Mouse (Mus musculus): ENCODE data around the gene Setd1a. TPM values are rescaled to one million over a fixed set of nuclear protein-coding genes. Genes with fewer than 3 reads are reported as not detected.
"Not testable (repeated sequence)": the region's sequence is repeated elsewhere in the genome, so short reads cannot be mapped to it uniquely, and the experiment has no call there.

Setd1a gene
- polyA plus RNA-seq, 1 experiment from 2014 or later: 19.8 TPM

DNA sequence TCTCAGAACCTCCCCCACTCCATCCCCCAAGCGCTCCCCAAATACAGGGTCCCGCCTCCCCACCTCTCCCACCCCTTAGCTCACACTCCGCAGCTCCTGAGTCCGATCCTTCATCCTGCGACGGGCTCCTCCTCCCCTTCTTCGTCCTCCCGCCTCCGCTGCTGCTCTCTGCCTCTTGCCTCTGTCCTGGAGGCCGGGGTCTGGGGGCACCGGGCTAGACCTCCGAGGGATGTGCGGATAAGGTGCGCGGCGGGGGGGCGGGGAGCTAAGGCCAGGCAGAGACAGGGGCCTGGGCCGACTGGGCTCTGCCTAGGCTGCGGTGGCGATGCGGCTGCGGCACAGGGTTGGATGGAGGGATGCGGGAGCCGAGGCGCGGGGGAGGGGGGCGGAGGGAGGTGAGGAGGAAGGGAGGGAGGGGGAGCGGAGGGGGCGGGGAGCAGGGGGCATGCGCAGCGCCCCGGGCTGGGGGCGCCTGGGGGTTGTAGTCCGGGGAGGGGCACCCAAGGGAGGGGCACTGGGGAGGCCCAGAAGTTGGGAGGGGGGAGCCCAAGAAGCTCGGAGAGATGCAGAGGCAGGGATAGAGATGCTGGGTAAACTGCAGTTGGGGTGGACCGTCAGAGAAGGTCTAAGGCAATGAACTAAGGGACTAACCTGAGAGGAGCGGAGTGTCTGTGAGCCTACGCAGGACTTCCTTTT lies 47.9 kb downstream of the Setd1a start, which contains the start of the genes Stx4a and Stx1b:
Gene Stx4a (plus strand): TSS at position 119 of the 696 bp plus-strand sequence.
Gene Stx1b (minus strand): TSS at position 374 of the 696 bp plus-strand sequence.
- Histone ChIP-seq H3K4me2 (replicated peaks) (peak within 1 kb of the TSS; percentile 54), H3K36me3 (no peaks in the 10 kb centered on the region), H3K4me1 (peaks cover 27% of the 10 kb centered on the region), H3K9ac (peak within 1 kb of the TSS; percentile 83), H3K27me3 (no peaks in the 10 kb centered on the region), H3K9me3 (replicated peaks) (no peaks in the 10 kb centered on the region), H3K27ac (peak within 1 kb of the TSS; percentile 85), H3K4me3 (peak within 1 kb of the TSS; percentile 64)
- 4% methylated on average over 32 of the region's 38 CpGs for WGBS
- ATAC-seq (ENCODE audit: low FRiP score): peak; percentile 91

DNA sequence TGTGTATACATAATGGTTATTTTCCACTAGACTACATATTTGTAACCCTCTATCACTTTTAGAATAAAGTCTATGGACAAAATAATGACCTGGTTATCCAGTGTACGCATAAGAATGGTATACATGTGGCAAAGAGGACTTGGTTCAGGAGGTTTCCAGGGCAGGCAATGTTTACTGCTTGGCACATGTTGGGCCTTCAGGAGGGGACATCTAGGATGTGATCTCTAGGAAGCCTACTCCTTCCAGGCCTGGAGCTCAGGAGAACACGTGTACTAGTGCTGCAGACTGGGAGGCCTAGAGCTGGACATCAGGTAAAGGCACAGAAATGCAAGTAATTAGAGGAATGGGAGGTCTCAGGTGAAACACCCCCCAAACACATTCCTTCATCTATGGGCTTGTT lies 59.1 kb downstream of the Setd1a start:
- ATAC-seq (ENCODE audit: low FRiP score): no peak
- no peak overlapping the region for H3K4me3 ChIP-seq
- WGBS: 83% methylated on average over 2 of the region's 2 CpGs

DNA sequence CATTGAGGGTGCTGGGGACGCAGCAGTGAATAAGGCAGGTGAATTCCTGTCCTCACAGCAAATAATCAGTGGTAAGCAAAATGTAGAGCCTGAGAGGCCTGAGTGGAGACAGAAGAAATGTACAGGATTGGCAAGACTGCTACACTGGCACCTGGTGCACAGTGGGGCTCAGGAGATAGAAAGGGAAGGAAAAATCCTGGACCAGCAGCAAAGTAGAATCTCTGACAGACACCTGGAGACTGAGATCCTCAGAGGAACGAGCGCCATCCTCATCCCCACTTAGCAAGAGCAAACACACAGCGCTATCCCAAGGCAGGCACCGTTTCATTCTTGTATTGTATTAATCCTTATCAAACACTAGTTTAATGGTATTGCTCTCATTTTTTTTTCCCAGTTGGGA lies 61.0 kb downstream of the Setd1a start:
- Histone ChIP-seq H3K4me3 (no peak overlapping the region), H3K4me1 (peaks cover 5% of the 10 kb centered on the region), H3K36me3 (no peaks in the 10 kb centered on the region), H3K27me3 (no peaks in the 10 kb centered on the region; the same call in 1 of the 2 replicates), H3K9ac (no peak overlapping the region), H3K4me2 (replicated peaks) (no peak overlapping the region), H3K27ac (no peak overlapping the region), H3K9me3 (replicated peaks) (no peaks in the 10 kb centered on the region)
- WGBS: 90% methylated on average over 5 of the region's 5 CpGs
- ATAC-seq (ENCODE audit: low FRiP score): no peak

More for the DNA sequence above, 59.1 kb downstream of the Setd1a start:
- H3K36me3 ChIP-seq: no peaks in the 10 kb centered on the region
- H3K4me2 ChIP-seq (replicated peaks): no peak overlapping the region
- no peak overlapping the region for H3K9ac ChIP-seq
- no peaks in the 10 kb centered on the region; the same call in 1 of the 2 replicates for H3K27me3 ChIP-seq
- no peaks in the 10 kb centered on the region for H3K4me1 ChIP-seq
- H3K27ac ChIP-seq: no peak overlapping the region
- no peaks in the 10 kb centered on the region for H3K9me3 ChIP-seq (replicated peaks)

DNA sequence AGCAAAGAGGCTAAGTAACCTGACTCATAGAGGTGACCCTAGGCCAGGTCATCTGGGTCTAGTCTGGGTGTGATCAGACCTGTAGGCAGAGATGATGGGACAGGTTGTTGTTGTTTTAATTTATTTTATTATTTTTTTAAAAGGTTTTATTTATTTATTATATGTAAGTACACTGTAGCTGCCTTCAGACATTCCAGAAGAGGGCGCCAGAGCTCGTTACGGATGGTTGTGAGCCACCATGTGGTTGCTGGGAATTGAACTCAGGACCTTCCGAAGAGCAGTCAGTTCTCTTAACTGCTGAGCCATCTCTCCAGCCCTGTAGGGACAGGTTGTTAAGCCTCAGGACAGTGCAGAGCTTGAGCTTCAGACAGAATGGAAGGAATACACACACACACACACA lies 61.4 kb downstream of the Setd1a start:
- not testable (repeated sequence) for H3K4me1 ChIP-seq; H3K27me3 ChIP-seq; H3K36me3 ChIP-seq; ATAC-seq (ENCODE audit: low FRiP score); H3K4me2 ChIP-seq (replicated peaks); H3K9me3 ChIP-seq (replicated peaks); H3K27ac ChIP-seq; H3K9ac ChIP-seq; H3K4me3 ChIP-seq
- WGBS: 69% methylated on average over 4 of the region's 4 CpGs

DNA sequence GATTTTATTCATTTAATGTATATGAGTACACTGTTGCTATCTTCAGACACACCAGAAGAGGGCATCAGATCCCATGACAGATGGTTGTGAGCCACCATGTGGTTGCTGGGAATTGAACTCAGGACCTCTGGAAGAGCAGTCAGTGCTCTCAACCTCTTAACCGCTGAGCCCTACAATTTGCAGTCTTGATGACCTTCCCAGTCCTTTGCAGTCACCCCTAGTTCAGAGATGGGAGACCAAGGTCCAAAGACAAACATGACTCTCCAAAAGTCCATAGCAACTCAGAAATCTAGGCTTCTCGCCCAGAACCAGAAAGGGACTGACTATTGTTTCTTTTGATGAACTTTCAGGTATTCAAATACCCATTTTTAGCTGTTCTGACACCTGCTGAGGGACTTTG lies 63.6 kb downstream of the Setd1a start:
- H3K27me3 ChIP-seq; H3K4me1 ChIP-seq; H3K9me3 ChIP-seq (replicated peaks); H3K36me3 ChIP-seq; ATAC-seq (ENCODE audit: low FRiP score); H3K4me2 ChIP-seq (replicated peaks); H3K9ac ChIP-seq; H3K4me3 ChIP-seq; H3K27ac ChIP-seq: not testable (repeated sequence)
- 73% methylated on average over 2 of the region's 2 CpGs for WGBS

DNA sequence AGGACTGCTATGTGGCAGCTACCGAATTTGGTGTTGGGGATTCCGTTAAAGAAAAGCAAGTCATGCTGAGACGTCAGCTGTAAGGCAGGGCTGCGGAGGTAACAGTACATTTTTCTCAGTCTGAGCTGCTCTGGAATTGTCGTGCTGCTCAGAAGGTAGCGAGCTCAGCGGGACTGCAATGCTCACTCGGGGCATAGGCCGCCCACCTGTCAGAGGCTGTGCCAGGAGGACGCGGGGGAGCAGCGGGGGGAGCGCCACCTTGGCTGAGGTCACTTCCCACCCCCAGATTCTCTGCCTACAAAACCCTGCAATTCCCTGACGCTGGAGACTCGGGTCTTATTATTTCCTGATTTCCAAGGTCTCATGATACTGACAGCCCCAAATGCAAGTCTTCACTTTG lies 64.4 kb downstream of the Setd1a start:
- WGBS: 3% methylated on average over 15 of the region's 15 CpGs
- H3K4me3 ChIP-seq: peak overlapping the region; percentile 54

DNA sequence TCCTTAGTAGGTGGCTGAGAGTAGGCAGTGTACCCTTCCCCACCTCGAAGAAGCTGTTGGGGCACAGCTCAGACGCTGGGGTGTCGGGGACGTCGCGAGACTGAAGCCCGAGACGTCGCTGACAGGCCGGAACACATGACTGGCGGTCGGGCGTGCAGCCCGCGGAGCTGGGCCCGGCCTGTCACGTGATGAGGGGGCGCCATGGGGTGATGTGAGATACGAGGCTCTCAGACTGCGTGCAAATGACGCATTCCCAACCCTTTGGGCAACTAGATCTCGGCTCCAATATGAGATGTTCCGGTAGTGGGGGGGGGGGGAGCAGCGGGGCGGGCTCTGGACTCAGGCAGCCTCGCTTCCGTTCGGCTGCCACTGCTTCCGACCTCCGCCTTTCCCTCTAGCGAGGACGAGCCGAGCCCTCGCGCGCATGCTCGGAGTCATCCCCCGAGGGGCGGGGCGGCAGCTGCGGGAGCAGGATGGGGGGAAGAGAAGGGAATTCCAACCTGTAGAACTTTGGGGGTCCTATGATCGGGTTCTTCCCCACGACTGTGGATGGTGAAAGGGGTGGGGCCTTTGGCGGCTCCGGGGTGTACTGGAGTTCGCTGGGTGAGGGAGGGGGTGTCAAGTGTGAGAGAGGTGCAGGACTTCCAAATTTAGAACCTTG lies 65.0 kb downstream of the Setd1a start:
- Histone ChIP-seq H3K27ac (peak overlapping the region; percentile 89), H3K36me3 (peaks cover 5% of the 10 kb centered on the region; the same call in 1 of the 2 replicates), H3K27me3 (no peaks in the 10 kb centered on the region; the same call in 1 of the 2 replicates), H3K4me1 (peaks cover 7% of the 10 kb centered on the region), H3K4me2 (replicated peaks) (peak overlapping the region; percentile 99), H3K9ac (peak overlapping the region; percentile 62), H3K9me3 (replicated peaks) (no peaks in the 10 kb centered on the region), H3K4me3 (peak overlapping the region; percentile 54)
- ATAC-seq (ENCODE audit: low FRiP score): peak; percentile 93
- WGBS: under 1% methylated on average over 46 of the region's 46 CpGs

More for the DNA sequence above, 64.4 kb downstream of the Setd1a start:
- H3K27ac ChIP-seq: peak overlapping the region; percentile 89
- H3K27me3 ChIP-seq: no peaks in the 10 kb centered on the region; the same call in 1 of the 2 replicates
- peak overlapping the region; percentile 62 for H3K9ac ChIP-seq
- H3K9me3 ChIP-seq (replicated peaks): no peaks in the 10 kb centered on the region
- peak overlapping the region; percentile 99 for H3K4me2 ChIP-seq (replicated peaks)
- peak; percentile 36 for ATAC-seq (ENCODE audit: low FRiP score)
- H3K4me1 ChIP-seq: peaks cover 7% of the 10 kb centered on the region
- 0 out of 2 replicates have a peak, but pooled peaks cover 3% of the 10 kb centered on the region for H3K36me3 ChIP-seq

DNA sequence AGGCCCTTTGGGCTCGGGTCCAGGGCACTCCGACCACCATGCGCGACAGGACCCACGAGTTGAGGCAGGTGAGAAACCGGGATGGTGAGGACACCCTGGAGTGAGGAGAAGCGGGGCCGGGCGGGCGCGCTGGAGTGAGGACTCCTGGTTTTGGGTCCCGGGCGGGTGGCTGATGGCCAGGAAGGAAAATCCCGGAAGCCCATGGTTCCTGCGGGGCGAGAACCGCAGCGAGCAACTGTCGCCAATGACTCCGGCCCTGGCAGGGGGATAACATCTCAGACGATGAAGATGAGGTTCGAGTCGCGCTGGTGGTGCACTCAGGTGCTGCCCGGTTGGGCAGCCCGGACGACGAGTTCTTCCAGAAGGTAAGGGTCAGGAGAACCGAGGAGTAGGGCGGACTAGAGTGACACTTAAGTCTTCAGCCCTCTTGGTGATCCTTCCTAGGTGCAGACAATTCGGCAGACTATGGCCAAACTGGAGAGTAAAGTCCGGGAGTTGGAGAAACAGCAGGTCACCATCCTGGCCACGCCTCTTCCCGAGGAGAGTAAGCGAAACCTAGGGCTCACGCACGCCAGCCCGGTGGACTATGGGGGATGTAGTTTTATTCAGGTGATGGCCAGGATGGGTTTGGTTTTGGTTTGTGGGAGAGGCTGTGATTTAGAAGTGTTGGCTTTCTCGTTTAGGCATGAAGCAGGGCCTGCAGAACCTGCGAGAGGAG lies 65.7 kb downstream of the Setd1a start:
- H3K4me1 ChIP-seq: peaks cover 7% of the 10 kb centered on the region
- under 1% methylated on average over 40 of the region's 40 CpGs for WGBS

More for the DNA sequence above, 65.7 kb downstream of the Setd1a start:
- no peaks in the 10 kb centered on the region for H3K9me3 ChIP-seq (replicated peaks)
- peak overlapping the region; percentile 54 for H3K4me3 ChIP-seq
- peak overlapping the region; percentile 62 for H3K9ac ChIP-seq
- H3K27ac ChIP-seq: peak overlapping the region; percentile 89
- H3K27me3 ChIP-seq: no peaks in the 10 kb centered on the region; the same call in 1 of the 2 replicates
- peak overlapping the region; percentile 99 for H3K4me2 ChIP-seq (replicated peaks)
- peak; percentile 59 for ATAC-seq (ENCODE audit: low FRiP score)
- peaks cover 9% of the 10 kb centered on the region; the same call in 1 of the 2 replicates for H3K36me3 ChIP-seq

Other genes with a start within 250 kb of the Setd1a start
- gene Tmem265, start 215.3 kb upstream of the Setd1a start, polyA plus RNA-seq (2016; fragmentation: Nextera tagmentation; extraction: Ambion mirVana): 5.4 and 6.3 TPM in 2 replicates
- gene Phkg2, start 203.3 kb upstream of the Setd1a start, polyA plus RNA-seq (2016; fragmentation: Nextera tagmentation; extraction: Ambion mirVana): 49.1 and 50.8 TPM in 2 replicates
- 13.0 and 17.0 TPM in 2 replicates for gene Ccdc189, start 188.1 kb upstream of the Setd1a start, polyA plus RNA-seq (2016; fragmentation: Nextera tagmentation; extraction: Ambion mirVana)
- 67.3 and 75.4 TPM in 2 replicates for gene Rnf40, start 187.9 kb upstream of the Setd1a start, polyA plus RNA-seq (2016; fragmentation: Nextera tagmentation; extraction: Ambion mirVana)
- gene Zfp629, start 160.9 kb upstream of the Setd1a start, polyA plus RNA-seq (2016; fragmentation: Nextera tagmentation; extraction: Ambion mirVana): 35.8 and 37.2 TPM in 2 replicates
- gene Bcl7c, start 67.7 kb upstream of the Setd1a start, polyA plus RNA-seq (2016; fragmentation: Nextera tagmentation; extraction: Ambion mirVana): 87.4 and 103 TPM in 2 replicates
- 10.2 and 12.4 TPM in 2 replicates for gene Ctf1, start 63.9 kb upstream of the Setd1a start, polyA plus RNA-seq (2016; fragmentation: Nextera tagmentation; extraction: Ambion mirVana)
- gene Ctf2, start 44.5 kb upstream of the Setd1a start, polyA plus RNA-seq (2016; fragmentation: Nextera tagmentation; extraction: Ambion mirVana): 0.21 TPM in 1 of 2 replicates, not detected in the other
- 10.7 and 11.4 TPM in 2 replicates for gene Fbxl19, start 32.1 kb upstream of the Setd1a start, polyA plus RNA-seq (2016; fragmentation: Nextera tagmentation; extraction: Ambion mirVana)
- gene Orai3, start 6.9 kb upstream of the Setd1a start, polyA plus RNA-seq (2016; fragmentation: Nextera tagmentation; extraction: Ambion mirVana): 9.6 and 10.0 TPM in 2 replicates
- not detected in 2 replicates for gene Gm49388, start 8.9 kb downstream of the Setd1a start, polyA plus RNA-seq (2016; fragmentation: Nextera tagmentation; extraction: Ambion mirVana)
- 8.6 and 8.8 TPM in 2 replicates for gene Hsd3b7, start 23.9 kb downstream of the Setd1a start, polyA plus RNA-seq (2016; fragmentation: Nextera tagmentation; extraction: Ambion mirVana)
- gene Stx4a, start 47.6 kb downstream of the Setd1a start, polyA plus RNA-seq (2016; fragmentation: Nextera tagmentation; extraction: Ambion mirVana): 28.1 and 32.1 TPM in 2 replicates
- gene Stx1b, start 47.9 kb downstream of the Setd1a start, polyA plus RNA-seq (2016; fragmentation: Nextera tagmentation; extraction: Ambion mirVana): 20.0 and 20.5 TPM in 2 replicates
- gene Zfp646, start 99.6 kb downstream of the Setd1a start, polyA plus RNA-seq (2016; fragmentation: Nextera tagmentation; extraction: Ambion mirVana): 19.7 and 20.9 TPM in 2 replicates
- gene Zfp668, start 100.2 kb downstream of the Setd1a start, polyA plus RNA-seq (2016; fragmentation: Nextera tagmentation; extraction: Ambion mirVana): 37.4 and 37.5 TPM in 2 replicates
- gene Prss53, start 114.3 kb downstream of the Setd1a start, polyA plus RNA-seq (2016; fragmentation: Nextera tagmentation; extraction: Ambion mirVana): 0.77 and 0.98 TPM in 2 replicates
- not detected in 2 replicates for gene Gm21974, start 118.8 kb downstream of the Setd1a start, polyA plus RNA-seq (2016; fragmentation: Nextera tagmentation; extraction: Ambion mirVana)
- gene Vkorc1, start 118.9 kb downstream of the Setd1a start, polyA plus RNA-seq (2016; fragmentation: Nextera tagmentation; extraction: Ambion mirVana): 64.2 and 66.7 TPM in 2 replicates
- gene Bckdk, start 127.4 kb downstream of the Setd1a start, polyA plus RNA-seq (2016; fragmentation: Nextera tagmentation; extraction: Ambion mirVana): 74.4 and 75.1 TPM in 2 replicates
- gene Kat8, start 135.8 kb downstream of the Setd1a start, polyA plus RNA-seq (2016; fragmentation: Nextera tagmentation; extraction: Ambion mirVana): 49.6 and 50.9 TPM in 2 replicates
- 4.2 and 7.3 TPM in 2 replicates for gene Prss8, start 153.4 kb downstream of the Setd1a start, polyA plus RNA-seq (2016; fragmentation: Nextera tagmentation; extraction: Ambion mirVana)
- gene Prss36, start 170.1 kb downstream of the Setd1a start, polyA plus RNA-seq (2016; fragmentation: Nextera tagmentation; extraction: Ambion mirVana): 10.4 and 12.0 TPM in 2 replicates
- 502 and 538 TPM in 2 replicates for gene Fus, start 190.8 kb downstream of the Setd1a start, polyA plus RNA-seq (2016; fragmentation: Nextera tagmentation; extraction: Ambion mirVana)
- 6.4 and 9.4 TPM in 2 replicates for gene Pycard, start 217.2 kb downstream of the Setd1a start, polyA plus RNA-seq (2016; fragmentation: Nextera tagmentation; extraction: Ambion mirVana)
- gene Trim72, start 227.3 kb downstream of the Setd1a start, polyA plus RNA-seq (2016; fragmentation: Nextera tagmentation; extraction: Ambion mirVana): 0.15 and 0.59 TPM in 2 replicates